Mouse (Mus musculus): ENCODE results near the gene Cfap73.
A peak's percentile ranks its signal among the peaks of the same experiment; 100 is the strongest.

Cfap73 gene

DNA sequence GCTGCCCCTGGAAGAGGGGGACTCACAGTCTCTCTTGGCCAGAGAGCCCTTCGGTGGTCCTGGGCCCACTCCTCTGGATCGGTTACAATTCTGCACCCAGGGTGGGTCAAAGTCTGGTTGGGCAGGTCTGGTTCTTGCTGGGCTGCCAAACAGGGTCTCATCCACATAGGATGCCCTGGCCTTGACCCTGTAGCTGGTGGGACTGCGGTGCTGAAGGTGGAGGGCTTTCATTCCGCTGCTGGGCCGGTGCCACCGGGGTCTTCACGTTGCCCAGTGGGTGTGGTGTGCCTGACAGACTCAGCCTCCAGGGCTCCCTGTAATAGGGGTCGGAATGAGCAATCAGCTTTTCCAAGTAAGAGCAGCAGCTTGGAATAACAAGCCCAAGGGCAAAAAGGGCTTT lies 22.6 kb downstream of the Cfap73 start:
- no peak for DNase-seq (ENCODE audit: low read depth, low spot score)
- Histone ChIP-seq H3K27me3 (ENCODE audit: control insufficient read depth, insufficient read depth, low read length, poor library complexity, severe bottlenecking) (no peaks in the 10 kb centered on the region), H3K36me3 (ENCODE audit: control insufficient read depth, insufficient read depth, low read length, poor library complexity, severe bottlenecking) (0 out of 2 replicates have a peak, but pooled peaks cover 2% of the 10 kb centered on the region)

DNA sequence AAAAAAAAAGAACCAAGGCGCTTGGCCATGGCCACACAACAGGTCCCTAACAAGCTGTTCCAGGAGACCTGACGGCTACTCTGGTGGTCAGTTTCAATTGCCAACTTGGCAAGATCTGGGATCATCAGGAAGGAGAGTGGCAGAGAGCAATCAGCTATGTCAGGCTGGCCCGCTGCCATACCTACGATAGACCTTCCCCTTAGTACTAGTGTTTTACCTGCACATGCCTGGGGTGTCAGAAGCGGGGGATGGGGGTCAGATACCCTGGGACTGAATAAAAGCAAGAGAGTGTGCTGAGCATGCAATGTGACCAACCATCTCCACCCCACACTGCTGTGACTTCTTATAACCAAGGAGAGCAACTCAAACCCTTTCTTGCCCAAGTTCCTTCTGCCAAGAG lies 23.1 kb downstream of the Cfap73 start:
- DNase-seq (ENCODE audit: low read depth, low spot score): no peak
- H3K36me3 ChIP-seq (ENCODE audit: control insufficient read depth, insufficient read depth, low read length, poor library complexity, severe bottlenecking): 0 out of 2 replicates have a peak, but pooled peaks cover 2% of the 10 kb centered on the region

DNA sequence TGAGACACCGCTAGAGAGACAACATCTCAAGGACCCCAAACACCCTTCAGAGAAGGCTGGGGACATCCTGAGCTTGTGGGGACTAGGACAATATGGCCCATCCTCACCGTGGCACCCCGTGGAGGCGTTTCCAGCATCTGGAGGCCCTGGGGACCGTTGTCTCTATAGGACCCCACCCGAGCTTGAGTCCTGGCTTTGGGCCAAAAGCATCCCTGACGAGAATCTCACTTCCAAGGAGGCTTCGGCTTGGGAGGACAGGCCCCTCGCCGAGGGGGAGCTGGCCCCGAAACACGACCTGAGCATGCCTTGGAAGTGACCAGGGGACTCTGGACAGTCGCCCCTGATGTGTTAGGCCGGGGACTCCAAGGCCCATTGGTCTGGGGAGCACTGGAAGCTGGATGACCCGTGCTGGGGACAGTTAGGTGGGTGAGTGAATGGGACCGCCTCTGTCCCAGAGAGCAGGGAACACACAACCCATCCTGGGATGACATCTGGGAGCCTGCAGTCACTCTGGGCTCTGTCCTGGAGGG lies 24.7 kb downstream of the Cfap73 start:
- Histone ChIP-seq H3K36me3 (ENCODE audit: control insufficient read depth, insufficient read depth, low read length, poor library complexity, severe bottlenecking) (no peaks in the 10 kb centered on the region), H3K27me3 (ENCODE audit: control insufficient read depth, insufficient read depth, low read length, poor library complexity, severe bottlenecking) (no peaks in the 10 kb centered on the region)
- no peak for DNase-seq (ENCODE audit: low read depth, low spot score)

More for the DNA sequence above, 23.1 kb downstream of the Cfap73 start:
- H3K27me3 ChIP-seq (ENCODE audit: control insufficient read depth, insufficient read depth, low read length, poor library complexity, severe bottlenecking): no peaks in the 10 kb centered on the region

DNA sequence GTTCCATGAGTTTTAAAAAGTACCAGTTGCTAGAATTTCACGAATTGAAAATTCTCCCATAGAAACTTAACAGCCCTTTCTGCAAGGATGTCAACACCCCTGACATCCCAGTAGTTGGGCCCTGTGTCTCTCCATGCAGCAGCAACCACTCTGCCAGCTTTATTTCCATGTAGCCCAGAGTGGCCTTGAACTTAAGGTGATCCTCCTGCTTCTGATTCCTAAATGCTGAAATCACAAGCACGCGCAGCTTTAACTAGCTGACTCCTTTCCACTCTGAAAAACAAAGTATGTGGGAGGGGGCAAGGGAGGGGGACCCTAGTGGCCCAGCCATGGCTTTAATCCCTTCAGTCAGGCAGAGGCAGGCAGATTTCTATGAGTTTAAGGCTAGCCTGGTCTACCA lies 26.7 kb downstream of the Cfap73 start:
- Histone ChIP-seq H3K36me3 (ENCODE audit: control insufficient read depth, insufficient read depth, low read length, poor library complexity, severe bottlenecking) (no peaks in the 10 kb centered on the region), H3K27me3 (ENCODE audit: control insufficient read depth, insufficient read depth, low read length, poor library complexity, severe bottlenecking) (no peaks in the 10 kb centered on the region)
- DNase-seq (ENCODE audit: low read depth, low spot score): no peak

DNA sequence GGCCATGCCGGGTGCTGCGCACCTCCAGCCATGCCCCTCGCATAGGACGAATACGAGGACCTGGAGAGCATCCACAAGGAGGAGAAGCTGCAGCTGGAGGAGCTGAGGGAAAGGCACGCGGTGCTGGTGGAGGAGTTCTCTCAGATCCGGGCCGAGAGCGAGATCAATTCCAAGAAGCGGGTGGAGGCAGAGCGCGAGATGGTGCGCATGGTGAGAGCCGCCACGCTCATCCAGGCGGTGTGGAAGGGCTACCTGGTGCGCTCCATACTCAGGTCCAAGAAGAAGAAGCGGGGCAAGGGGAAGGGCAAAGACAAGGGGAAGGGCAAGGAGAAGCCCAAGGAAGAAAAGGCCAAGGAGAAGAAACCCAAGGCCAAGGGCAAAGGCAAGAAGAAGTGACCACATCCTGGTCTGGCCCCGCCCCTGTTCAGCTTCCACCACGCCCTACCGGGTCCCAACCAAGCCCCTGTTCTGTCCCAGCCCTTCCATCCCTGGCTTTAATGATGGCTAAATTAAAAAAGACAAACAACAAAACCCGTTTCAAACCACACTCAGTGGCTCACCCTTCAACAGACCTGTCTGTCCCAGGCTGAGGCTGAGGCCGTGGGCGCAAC lies 27.3 kb downstream of the Cfap73 start:
- no peak for DNase-seq (ENCODE audit: low read depth, low spot score)
- Histone ChIP-seq H3K27me3 (ENCODE audit: control insufficient read depth, insufficient read depth, low read length, poor library complexity, severe bottlenecking) (no peaks in the 10 kb centered on the region), H3K36me3 (ENCODE audit: control insufficient read depth, insufficient read depth, low read length, poor library complexity, severe bottlenecking) (no peaks in the 10 kb centered on the region)

DNA sequence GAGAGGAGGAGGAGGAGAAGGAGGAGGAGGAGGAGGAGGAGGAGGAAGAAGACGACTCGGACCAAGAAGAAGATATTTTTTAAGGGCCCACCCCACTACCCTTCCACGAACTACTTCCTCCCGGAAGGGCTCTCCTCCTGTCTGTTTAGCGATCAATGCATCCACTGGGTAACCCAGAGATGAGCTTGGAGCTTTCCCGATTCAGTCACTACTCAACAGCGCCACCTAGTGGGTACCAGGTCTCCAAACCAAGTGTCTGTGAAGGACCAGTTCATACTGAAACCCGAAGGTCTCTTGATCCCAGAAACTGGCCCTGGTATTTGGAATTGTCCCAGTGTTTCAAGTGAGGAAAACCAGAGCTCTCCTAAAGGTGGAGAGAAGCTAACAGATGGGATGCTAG lies 28.3 kb downstream of the Cfap73 start:
- H3K36me3 ChIP-seq (ENCODE audit: control insufficient read depth, insufficient read depth, low read length, poor library complexity, severe bottlenecking): no peaks in the 10 kb centered on the region
- no peaks in the 10 kb centered on the region for H3K27me3 ChIP-seq (ENCODE audit: control insufficient read depth, insufficient read depth, low read length, poor library complexity, severe bottlenecking)
- DNase-seq (ENCODE audit: low read depth, low spot score): peak; percentile 94

DNA sequence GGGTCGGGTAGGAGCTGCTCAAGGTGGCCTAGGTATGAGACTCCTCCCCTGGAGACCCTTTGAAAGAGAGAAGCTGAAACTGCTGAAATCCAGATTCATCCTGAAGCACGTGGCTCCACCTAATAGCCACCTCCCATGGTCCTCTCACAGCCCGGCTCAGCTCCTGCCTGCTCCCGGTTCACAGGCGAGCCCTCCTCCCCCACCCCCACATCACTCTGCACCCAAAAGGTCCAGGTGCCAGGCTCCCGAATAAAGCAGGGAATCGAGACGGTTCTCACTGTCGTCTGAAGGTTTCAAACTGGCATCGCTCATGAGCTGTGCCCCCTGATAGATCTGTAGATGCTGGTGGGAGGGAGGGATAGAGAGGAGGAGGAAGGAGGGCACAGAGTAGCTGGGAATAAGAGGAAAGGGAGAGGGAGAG lies 28.8 kb downstream of the Cfap73 start:
- no peaks in the 10 kb centered on the region for H3K27me3 ChIP-seq (ENCODE audit: control insufficient read depth, insufficient read depth, low read length, poor library complexity, severe bottlenecking)
- H3K36me3 ChIP-seq (ENCODE audit: control insufficient read depth, insufficient read depth, low read length, poor library complexity, severe bottlenecking): no peaks in the 10 kb centered on the region
- no peak for DNase-seq (ENCODE audit: low read depth, low spot score)

DNA sequence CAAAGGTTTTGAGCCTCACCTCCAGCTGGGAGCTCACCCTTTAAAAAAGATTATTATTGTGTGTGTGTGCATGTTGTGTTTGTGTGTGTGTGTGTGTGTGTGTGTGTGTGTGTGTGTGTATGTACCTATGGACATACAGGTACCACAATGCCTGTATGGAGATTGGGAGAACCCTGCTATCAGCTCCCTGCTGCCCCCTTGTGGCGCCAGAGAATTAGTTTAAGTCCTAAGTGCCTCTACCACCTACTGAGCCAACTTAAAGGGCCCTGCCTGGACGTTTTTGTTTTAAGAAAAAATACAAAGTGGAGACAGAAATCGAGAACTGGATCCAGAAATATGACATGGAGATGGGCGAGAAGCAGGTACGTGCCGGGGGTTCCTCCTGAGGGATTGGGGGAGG lies 29.2 kb downstream of the Cfap73 start:
- Histone ChIP-seq H3K36me3 (ENCODE audit: control insufficient read depth, insufficient read depth, low read length, poor library complexity, severe bottlenecking) (no peaks in the 10 kb centered on the region), H3K27me3 (ENCODE audit: control insufficient read depth, insufficient read depth, low read length, poor library complexity, severe bottlenecking) (no peaks in the 10 kb centered on the region)

DNA sequence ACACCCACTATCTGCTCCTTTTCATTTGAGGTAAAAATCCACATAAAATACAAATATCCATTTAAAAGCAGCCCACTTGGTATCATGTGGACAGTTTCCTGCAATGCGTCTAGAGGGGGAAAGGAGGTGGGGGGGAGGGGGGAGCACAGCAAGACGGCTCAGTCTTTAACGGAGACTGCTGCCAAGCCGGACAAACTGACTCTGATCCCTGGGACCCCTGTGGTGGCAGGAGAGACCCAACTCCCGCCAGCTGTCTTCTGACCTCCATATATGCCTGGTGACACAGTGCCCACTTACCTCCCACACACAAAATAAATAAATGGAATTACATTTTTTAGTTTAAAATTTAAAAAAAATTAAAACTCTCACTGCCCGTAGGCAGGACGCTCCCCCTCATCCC lies 30.5 kb downstream of the Cfap73 start:
- no peaks in the 10 kb centered on the region for H3K27me3 ChIP-seq (ENCODE audit: control insufficient read depth, insufficient read depth, low read length, poor library complexity, severe bottlenecking)
- no peaks in the 10 kb centered on the region for H3K36me3 ChIP-seq (ENCODE audit: control insufficient read depth, insufficient read depth, low read length, poor library complexity, severe bottlenecking)
- DNase-seq (ENCODE audit: low read depth, low spot score): no peak

More for the DNA sequence above, 29.2 kb downstream of the Cfap73 start:
- DNase-seq (ENCODE audit: low read depth, low spot score): peak; percentile 89

DNA sequence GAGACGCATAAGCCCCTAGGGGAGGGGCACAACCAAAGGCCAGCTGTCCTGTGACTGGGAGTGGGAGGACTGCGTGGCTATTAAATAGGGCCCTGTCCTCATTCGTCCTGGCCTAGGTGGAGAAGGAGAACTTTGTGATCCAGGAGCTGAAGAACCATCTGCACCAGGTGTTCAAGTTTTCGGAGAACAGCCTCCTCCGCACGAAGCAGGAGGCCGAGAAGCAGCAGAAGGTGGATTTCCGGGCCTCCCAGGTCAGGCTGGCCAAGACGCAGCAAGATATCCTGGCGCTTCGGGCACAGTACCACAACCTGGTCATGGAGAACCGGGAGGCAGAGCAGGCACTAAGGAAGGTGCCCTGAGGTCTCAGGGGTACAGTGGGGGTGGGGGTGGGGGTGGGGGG lies 31.8 kb downstream of the Cfap73 start:
- DNase-seq (ENCODE audit: low read depth, low spot score): no peak
- no peaks in the 10 kb centered on the region for H3K27me3 ChIP-seq (ENCODE audit: control insufficient read depth, insufficient read depth, low read length, poor library complexity, severe bottlenecking)
- H3K36me3 ChIP-seq (ENCODE audit: control insufficient read depth, insufficient read depth, low read length, poor library complexity, severe bottlenecking): no peaks in the 10 kb centered on the region

DNA sequence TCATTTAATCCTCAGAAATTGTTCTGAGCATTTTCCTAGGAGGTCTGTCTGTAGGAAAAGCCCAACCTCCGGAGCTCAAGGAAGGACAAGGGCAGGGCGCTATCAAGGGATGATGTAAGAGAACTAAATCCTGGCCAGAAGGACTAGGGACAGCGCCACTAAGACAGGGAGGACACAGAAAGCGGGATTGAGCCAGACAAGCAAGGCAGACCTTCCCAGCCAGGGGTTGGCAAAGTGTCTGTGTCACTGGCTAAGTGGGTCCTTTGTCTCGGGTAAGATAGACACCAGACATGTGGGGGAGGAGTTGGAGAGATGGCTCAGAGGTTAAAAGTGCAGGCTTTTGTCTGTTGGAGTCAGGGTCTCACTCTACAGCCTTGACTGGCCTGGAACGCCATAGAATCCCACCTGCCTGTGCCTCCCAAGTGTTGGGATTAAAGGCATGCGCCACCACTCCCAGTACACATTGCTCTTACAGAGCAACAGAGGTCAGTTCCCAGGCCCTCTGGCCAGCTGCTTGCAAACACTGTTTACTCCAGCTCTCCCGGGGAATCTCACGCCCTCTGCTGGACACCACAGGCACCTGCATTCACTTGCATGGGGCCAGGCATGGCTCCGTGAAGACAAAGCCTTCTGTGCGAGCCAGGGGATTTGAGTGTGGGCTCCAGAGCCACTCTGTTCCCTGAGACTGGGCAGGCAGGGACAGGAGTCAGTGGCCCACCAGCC lies 32.9 kb downstream of the Cfap73 start:
- no peak for DNase-seq (ENCODE audit: low read depth, low spot score)
- Histone ChIP-seq H3K36me3 (ENCODE audit: control insufficient read depth, insufficient read depth, low read length, poor library complexity, severe bottlenecking) (no peaks in the 10 kb centered on the region), H3K27me3 (ENCODE audit: control insufficient read depth, insufficient read depth, low read length, poor library complexity, severe bottlenecking) (no peaks in the 10 kb centered on the region)

DNA sequence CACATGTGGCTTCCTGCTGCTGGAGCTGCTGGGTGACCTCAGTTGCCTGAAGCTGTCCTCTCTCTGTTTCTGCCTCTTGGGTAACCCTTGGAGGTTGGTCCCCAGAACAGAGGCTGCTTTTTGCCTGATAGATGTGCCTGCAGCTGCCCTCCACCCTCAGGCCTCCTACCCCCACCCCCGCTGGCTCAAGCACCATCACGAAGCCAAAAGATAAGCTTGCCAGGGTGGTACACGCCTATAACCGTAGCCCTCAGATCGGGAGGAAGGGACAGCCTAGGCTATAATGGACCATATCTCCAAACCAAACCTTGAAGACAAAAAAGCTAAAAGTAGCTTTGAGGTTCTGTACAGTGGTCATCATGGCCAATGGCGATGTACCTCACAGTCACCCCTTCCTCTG lies 34.4 kb downstream of the Cfap73 start:
- H3K36me3 ChIP-seq (ENCODE audit: control insufficient read depth, insufficient read depth, low read length, poor library complexity, severe bottlenecking): no peaks in the 10 kb centered on the region

DNA sequence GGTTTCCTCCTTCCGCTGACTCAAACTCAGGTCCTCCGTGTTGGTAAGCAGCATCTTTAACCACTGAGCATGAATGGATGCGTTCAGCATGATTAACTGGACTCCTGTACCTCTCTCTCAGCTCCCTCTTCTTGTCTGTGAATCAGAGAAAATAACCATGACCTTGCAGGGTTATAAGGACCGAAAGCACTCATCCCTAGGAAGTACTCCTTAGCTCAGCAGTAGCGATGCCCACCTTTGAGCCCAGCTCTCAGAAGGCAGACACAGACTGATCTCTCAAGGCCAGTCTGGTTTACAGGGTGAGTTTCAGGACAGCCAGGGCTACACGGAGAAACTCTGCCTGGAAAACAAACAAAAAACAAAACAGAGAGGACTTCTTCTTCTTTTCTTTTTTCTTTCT lies 39.5 kb downstream of the Cfap73 start:
- Histone ChIP-seq H3K36me3 (ENCODE audit: control insufficient read depth, insufficient read depth, low read length, poor library complexity, severe bottlenecking) (no peaks in the 10 kb centered on the region), H3K27me3 (ENCODE audit: control insufficient read depth, insufficient read depth, low read length, poor library complexity, severe bottlenecking) (no peaks in the 10 kb centered on the region)
- no peak for DNase-seq (ENCODE audit: low read depth, low spot score)

More for the DNA sequence above, 34.4 kb downstream of the Cfap73 start:
- no peaks in the 10 kb centered on the region for H3K27me3 ChIP-seq (ENCODE audit: control insufficient read depth, insufficient read depth, low read length, poor library complexity, severe bottlenecking)
- no peak for DNase-seq (ENCODE audit: low read depth, low spot score)

DNA sequence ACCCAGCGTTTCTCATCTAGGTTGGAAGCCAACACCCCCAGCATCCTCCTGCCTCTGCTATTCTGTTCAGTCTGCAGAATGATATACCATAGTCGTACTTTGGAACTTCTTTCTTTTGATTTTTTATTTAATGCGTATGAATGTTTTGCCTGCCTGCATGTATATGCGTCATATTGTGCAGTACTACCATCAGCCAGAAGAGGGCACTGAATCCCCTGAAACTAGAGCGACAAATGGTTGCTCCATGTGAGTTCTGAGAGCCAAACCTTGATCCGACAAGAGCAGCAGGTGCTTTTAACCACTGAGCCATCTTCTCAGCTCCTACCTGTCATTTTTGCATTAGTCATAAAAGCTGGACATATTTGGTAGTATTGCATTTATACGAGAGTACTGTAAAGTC lies 41.9 kb downstream of the Cfap73 start:
- peak; percentile 46 for DNase-seq (ENCODE audit: low read depth, low spot score)
- Histone ChIP-seq H3K27me3 (ENCODE audit: control insufficient read depth, insufficient read depth, low read length, poor library complexity, severe bottlenecking) (no peaks in the 10 kb centered on the region), H3K36me3 (ENCODE audit: control insufficient read depth, insufficient read depth, low read length, poor library complexity, severe bottlenecking) (no peaks in the 10 kb centered on the region)

DNA sequence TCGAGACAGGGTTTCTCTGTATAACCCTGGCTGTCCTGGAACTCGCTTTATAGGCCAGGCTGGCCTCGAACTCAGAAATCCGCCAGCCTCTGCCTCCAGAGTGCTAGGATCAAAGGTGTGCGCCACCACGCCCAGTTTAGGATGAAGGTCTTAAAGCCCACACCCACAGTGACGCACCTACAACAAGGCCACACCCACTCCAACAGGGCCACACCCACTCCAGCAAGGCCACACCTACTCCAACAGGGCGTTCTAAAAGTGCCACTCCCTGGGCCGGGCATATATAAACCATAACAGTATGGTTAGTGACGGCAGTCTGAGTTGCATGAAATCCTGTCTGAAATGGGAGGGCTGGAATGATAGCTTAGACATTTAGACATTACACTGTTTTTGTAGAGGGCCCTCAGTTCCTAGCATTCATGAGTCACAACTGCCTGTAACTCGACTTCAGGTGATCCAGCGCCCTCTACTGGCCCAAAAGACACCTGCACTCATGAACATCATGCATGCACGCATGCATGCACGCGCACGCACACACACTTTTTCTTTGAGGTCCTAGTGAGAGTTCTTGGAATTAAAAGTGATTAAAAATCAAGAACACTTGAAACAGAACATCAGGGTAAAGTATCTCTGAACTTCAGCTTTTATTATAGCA lies 43.6 kb downstream of the Cfap73 start:
- H3K36me3 ChIP-seq (ENCODE audit: control insufficient read depth, insufficient read depth, low read length, poor library complexity, severe bottlenecking): no peaks in the 10 kb centered on the region
- peak; percentile 70 for DNase-seq (ENCODE audit: low read depth, low spot score)

More for the DNA sequence above, 43.6 kb downstream of the Cfap73 start:
- H3K27me3 ChIP-seq (ENCODE audit: control insufficient read depth, insufficient read depth, low read length, poor library complexity, severe bottlenecking): no peaks in the 10 kb centered on the region

Measured in splenic B cell, adult 2 months (primary cell).